Mouse (Mus musculus) CH12.LX (cell line): ENCODE results near the gene Pakap. TPM values are rescaled to one million over a fixed set of nuclear protein-coding genes. Genes with fewer than 3 reads are reported as not detected.

Experiments used
- DNase-seq: peaks from one replicate; pipeline ENCODE4 v3.0.0-alpha.2; 2013; ENCODE audit errors: extremely low read depth
- H3K27ac ChIP-seq: 2 replicates; pipeline ENCODE4 v1.5.1; 2012; ENCODE audit warnings: low read depth, mild to moderate bottlenecking, control low read depth, moderate library complexity; ENCODE audit not compliant: insufficient read depth
- H3K27me3 ChIP-seq: replicated peaks from 2 replicates; pipeline ENCODE3; 2012; ENCODE audit warnings: inconsistent platforms
- H3K36me3 ChIP-seq, 2 experiments: replicated peaks in 1 of 2; 2 replicates each; pipeline versions ENCODE3 to v1.6.1; 2012; ENCODE audit warnings: inconsistent platforms in 1 of 2, low read length in 1 of 2, mild to moderate bottlenecking in 1 of 2, mixed read lengths in 1 of 2, moderate library complexity in 1 of 2; ENCODE audit not compliant: control insufficient read depth in 1 of 2, insufficient read depth in 1 of 2
- H3K4me1 ChIP-seq, 2 experiments: 2 replicates each; pipeline ENCODE4 v1.6.1; 2012; ENCODE audit warnings: inconsistent platforms in 1 of 2, moderate library complexity in 1 of 2; ENCODE audit not compliant: insufficient read depth in 2 of 2, control insufficient read depth in 1 of 2
- H3K4me2 ChIP-seq: 2 replicates; pipeline ENCODE4 v1.6.1; 2012; ENCODE audit warnings: low read depth, mild to moderate bottlenecking, control low read depth; ENCODE audit not compliant: poor library complexity, insufficient read depth, severe bottlenecking
- H3K4me3 ChIP-seq, 3 experiments: fragments of 150-350 bp in 1 of 3; sonication (generic) in 1 of 3; replicated peaks in 1 of 3; 2 replicates each; pipeline versions ENCODE3 to v1.5.1; 2011 to 2012; ENCODE audit warnings: low read depth in 2 of 3, low read length in 2 of 3, mild to moderate bottlenecking in 2 of 3, moderate library complexity in 2 of 3, control low read depth in 1 of 3, improper control_type of control experiment in 1 of 3, inconsistent platforms in 1 of 3, mixed read lengths in 1 of 3; ENCODE audit not compliant: poor library complexity in 1 of 3
- H3K79me2 ChIP-seq: replicated peaks from 2 replicates; pipeline ENCODE4 v1.6.1; 2012; ENCODE audit warnings: mild to moderate bottlenecking, moderate library complexity; ENCODE audit not compliant: control insufficient read depth, poor library complexity, insufficient read depth, severe bottlenecking; ENCODE audit errors: extremely low read depth
- H3K9ac ChIP-seq: 2 replicates; pipeline ENCODE4 v1.6.1; 2012; ENCODE audit warnings: low read depth, mild to moderate bottlenecking, control low read depth, moderate library complexity; ENCODE audit not compliant: insufficient read depth
- H3K9me3 ChIP-seq: replicated peaks from 2 replicates; pipeline ENCODE3; 2012; ENCODE audit warnings: low read length, inconsistent platforms, mixed read lengths
- BHLHE40 ChIP-seq: IDR thresholded peaks from 2 replicates; pipeline ENCODE4 v1.6.1; 2011; ENCODE audit warnings: mild to moderate bottlenecking, low read depth, low read length, improper control_type of control experiment
- CHD1 ChIP-seq: IDR thresholded peaks from 2 replicates; pipeline ENCODE4 v1.6.1; 2012; ENCODE audit warnings: low read depth, low read length, improper control_type of control experiment, inconsistent platforms
- CHD2 ChIP-seq: IDR thresholded peaks from 2 replicates; pipeline ENCODE4 v1.6.1; 2011; ENCODE audit warnings: low read length, improper control_type of control experiment
- CTCF ChIP-seq, 2 experiments: IDR thresholded peaks in 1 of 2; conservative IDR thresholded peaks in 1 of 2; 2 replicates each; pipeline ENCODE4 v1.5.1; 2011 to 2012; ENCODE audit warnings: low read depth in 2 of 2, low read length in 2 of 2, improper control_type of control experiment in 1 of 2, inconsistent platforms in 1 of 2, mild to moderate bottlenecking in 1 of 2, moderate library complexity in 1 of 2
- EP300 ChIP-seq: IDR thresholded peaks from 2 replicates; pipeline ENCODE4 v1.6.1; 2011; ENCODE audit warnings: low read length, improper control_type of control experiment
- ETS1 ChIP-seq: conservative IDR thresholded peaks from 2 replicates; pipeline ENCODE4 v1.6.1; 2012; ENCODE audit warnings: low read depth, mild to moderate bottlenecking, inconsistent platforms, low read length, improper control_type of control experiment, moderate library complexity
- JUN ChIP-seq: IDR thresholded peaks from 2 replicates; pipeline ENCODE4 v1.6.1; 2011; ENCODE audit warnings: low read depth, mild to moderate bottlenecking, low read length, improper control_type of control experiment, moderate library complexity; ENCODE audit not compliant: insufficient read depth
- KAT2A ChIP-seq: IDR thresholded peaks from 2 replicates; pipeline ENCODE4 v1.6.1; 2012; ENCODE audit warnings: low read length, improper control_type of control experiment, inconsistent platforms; ENCODE audit not compliant: insufficient replicate concordance
- MAFK ChIP-seq: IDR thresholded peaks from 2 replicates; pipeline ENCODE4 v1.6.1; 2011; ENCODE audit warnings: low read length, improper control_type of control experiment; ENCODE audit not compliant: insufficient replicate concordance
- MAX ChIP-seq: IDR thresholded peaks from 2 replicates; pipeline ENCODE4 v1.6.1; 2011; ENCODE audit warnings: low read length, improper control_type of control experiment
- MAZ ChIP-seq: IDR thresholded peaks from 2 replicates; pipeline ENCODE4 v1.6.1; 2012; ENCODE audit warnings: low read depth, mild to moderate bottlenecking, inconsistent platforms, low read length, improper control_type of control experiment, moderate library complexity
- PAX5 ChIP-seq: IDR thresholded peaks from 2 replicates; pipeline ENCODE4 v1.6.1; 2012; ENCODE audit warnings: low read length, inconsistent platforms, mixed read lengths
- POLR2A ChIP-seq: IDR thresholded peaks from 2 replicates; pipeline ENCODE4 v1.6.1; 2011; ENCODE audit warnings: low read depth, mild to moderate bottlenecking, improper control_type of control experiment, low read length
- RCOR1 ChIP-seq: conservative IDR thresholded peaks from 2 replicates; pipeline ENCODE4 v1.6.1; 2012; ENCODE audit warnings: low read depth, mild to moderate bottlenecking, inconsistent platforms, low read length, improper control_type of control experiment
- UBTF ChIP-seq: IDR thresholded peaks from 2 replicates; pipeline ENCODE4 v1.6.1; 2012; ENCODE audit warnings: low read depth, mild to moderate bottlenecking, inconsistent platforms, low read length, improper control_type of control experiment, moderate library complexity
- USF1 ChIP-seq: IDR thresholded peaks from 2 replicates; pipeline ENCODE4 v1.6.1; 2014; ENCODE audit warnings: low read depth, mild to moderate bottlenecking, inconsistent platforms, low read length, improper control_type of control experiment
- USF2 ChIP-seq: conservative IDR thresholded peaks from 2 replicates; pipeline ENCODE4 v1.6.1; 2011; ENCODE audit warnings: low read depth, low read length, improper control_type of control experiment
- dilution Hi-C: fragments of 300-500 bp; cut with MboI; formaldehyde crosslinking; loops from 2 replicates; pipeline ENCODE4 v1.14.3; 2020; ENCODE audit warnings: low sequenced_read_pairs; ENCODE audit not compliant: extremely low pct_unique_long_range_greater_than_20kb, extremely low pct_ligation_motif_present
- in situ Hi-C: fragments of 300-500 bp; cut with MboI; formaldehyde crosslinking; loops from 3 replicates; pipeline ENCODE4 v1.14.3; 2019; ENCODE audit warnings: low sequenced_read_pairs, low pct_ligation_motif_present, low pct_unique_long_range_greater_than_20kb, mixed read lengths
- polyA plus RNA-seq: library from polyadenylated mRNA; unstranded; fragments of >175 nt; gene quantifications from 2 replicates; pipeline ENCODE4 v1.2.1, GENCODE M21; 2012; ENCODE audit warnings: low read depth; ENCODE audit not compliant: insufficient read length
- total RNA-seq, 2 experiments: library from RNA; depleted of rRNA; stranded (reverse); fragments of 300-350 nt in 1 of 2; fragments of >200 nt in 1 of 2; gene quantifications; 2 replicates each; pipeline ENCODE4 v1.2.3; 2012 to 2014

Pakap gene
- total and polyA plus RNA-seq, 3 experiments: 0.08 to 0.14 TPM; not detected in 1

- Histone ChIP-seq H3K27me3 (no peaks in the 10 kb centered on the region), H3K36me3 (no peaks in the 10 kb centered on the region), H3K9me3 (peaks cover 1% of the 10 kb centered on the region), H3K4me1 (no peaks in the 10 kb centered on the region; a peak in 1 of 4 replicates), H3K4me2 (no peak overlapping the region), H3K9ac (no peak overlapping the region), H3K27ac (no peak overlapping the region), H3K79me2 (no peaks in the 10 kb centered on the region), H3K4me3 (no peak overlapping the region)
- TF ChIP-seq USF1 (no peak), ETS1 (no peak), USF2 (no peak)
- in situ Hi-C loops (no loop called here), dilution Hi-C loops (no loop called here)
- no peak for DNase-seq
Measured at GRCm38 (mm10) chr4:57626921-57627320, 58.9 kb downstream of the Pakap start.

GRCm38 (mm10) chr4:57632386-57632785 lies 64.4 kb downstream of the Pakap start:
- no peaks in the 10 kb centered on the region for H3K36me3 ChIP-seq
- dilution Hi-C loops: no loop called here
- no peaks in the 10 kb centered on the region for H3K79me2 ChIP-seq
- no peak overlapping the region for H3K4me3 ChIP-seq
- TF ChIP-seq CTCF (conservative IDR thresholded peaks at IDR 0.05 in 1 of 2, IDR thresholded peaks at IDR 0.05 in 1 of 2; ENCODE audit: low read depth in 2 of 2, low read length in 2 of 2) (no peak), MAFK (no peak), BHLHE40 (no peak), KAT2A (no peak), USF2 (no peak), MAX (no peak), UBTF (no peak), RCOR1 (no peak), PAX5 (no peak), POLR2A (no peak), ETS1 (no peak), CHD2 (no peak), EP300 (no peak), JUN (no peak), MAZ (no peak), CHD1 (no peak)
- H3K9me3 ChIP-seq: peaks cover 3% of the 10 kb centered on the region
- in situ Hi-C loops: no loop called here
- no peak overlapping the region for H3K27ac ChIP-seq
- H3K27me3 ChIP-seq: no peaks in the 10 kb centered on the region
- no peak overlapping the region for H3K4me2 ChIP-seq
- no peak for DNase-seq
- no peak overlapping the region for H3K9ac ChIP-seq
- H3K4me1 ChIP-seq: peaks cover 0 to 12% of the 10 kb centered on the region in 2 experiments; a peak in 2 of 4 replicates
